Mouse (Mus musculus) liver, embryonic 14.5 days (tissue): Measurements from ENCODE around the gene Ceacam2.

Experiments used
- CTCF ChIP-seq: IDR thresholded peaks from 2 replicates; pipeline ENCODE4 v1.5.1; 2016; ENCODE audit warnings: antibody characterized with exemption, low read depth, control low read depth
- EP300 ChIP-seq: IDR thresholded peaks from 2 replicates; pipeline ENCODE4 v1.6.1; 2016; ENCODE audit warnings: antibody characterized with exemption, low read depth

DNA sequence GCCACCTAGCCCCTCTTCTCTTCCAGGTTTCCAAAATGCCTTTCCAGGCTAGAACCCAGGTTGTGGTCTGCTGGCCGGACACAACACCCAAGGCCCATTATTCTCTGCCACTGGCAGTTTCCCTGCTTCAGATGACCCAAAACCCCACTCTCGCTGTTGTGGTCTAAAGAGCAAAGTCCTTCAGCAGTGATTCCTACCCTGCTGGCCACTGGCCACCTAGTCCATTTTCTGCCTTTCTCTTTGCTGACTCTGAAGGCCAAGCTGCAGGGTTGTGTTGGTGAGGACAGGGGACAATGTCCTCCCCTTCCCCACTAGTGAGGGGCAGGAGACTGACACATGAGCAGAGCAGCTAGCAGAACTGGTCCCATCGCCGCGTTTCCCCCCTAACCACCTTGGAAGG, 35.4 kb upstream of the Ceacam2 start:
- TF ChIP-seq CTCF (no peak), EP300 (no peak)
